Mouse (Mus musculus): ENCODE data around the gene Tmem184b.

Tmem184b gene

DNA sequence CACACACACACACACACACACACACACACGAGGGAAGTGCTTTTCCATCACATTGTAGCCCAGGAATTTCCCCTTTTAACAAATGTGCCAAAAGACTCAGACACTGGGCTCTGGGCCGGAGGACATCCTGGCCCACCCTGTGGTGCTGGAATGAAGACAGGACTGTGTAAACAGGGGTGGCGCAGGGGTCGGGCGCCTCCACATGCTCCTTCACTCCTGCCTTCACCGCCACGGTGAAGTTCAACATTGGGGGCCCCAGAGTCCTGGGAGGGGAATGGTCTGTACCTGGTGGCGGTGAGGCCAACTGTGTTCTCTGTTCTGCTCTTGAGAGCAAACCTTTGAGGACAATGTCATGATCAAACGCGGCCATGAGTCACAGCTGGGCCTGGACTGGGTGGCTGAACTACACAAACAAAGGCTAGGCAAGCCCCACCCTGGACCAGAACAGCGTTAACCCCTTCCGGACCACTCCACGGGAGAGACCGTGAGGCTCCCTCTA, 35.0 kb downstream of the Tmem184b start:
- no peak for DNase-seq (ENCODE audit: low spot score)

DNA sequence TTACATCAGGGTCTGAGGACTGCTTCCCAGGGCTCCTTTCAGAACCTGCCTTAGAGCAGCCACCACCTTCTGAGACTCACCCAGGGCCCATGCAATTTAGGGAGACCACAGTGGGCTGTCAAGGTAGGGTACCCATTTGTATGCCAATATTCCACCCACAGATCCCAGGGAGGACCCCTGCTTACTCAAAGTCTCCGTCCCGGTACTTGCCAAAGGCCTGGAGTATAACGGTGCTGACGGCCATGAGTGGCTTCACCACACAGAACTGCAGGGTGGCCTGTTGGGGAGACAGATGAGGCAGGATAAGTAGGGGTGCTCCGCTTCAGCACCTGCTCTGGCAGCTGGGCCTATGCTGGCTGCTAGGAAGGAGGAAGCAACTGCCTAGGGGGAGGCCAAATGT, 37.0 kb downstream of the Tmem184b start:
- DNase-seq (ENCODE audit: low spot score) = no peak

DNA sequence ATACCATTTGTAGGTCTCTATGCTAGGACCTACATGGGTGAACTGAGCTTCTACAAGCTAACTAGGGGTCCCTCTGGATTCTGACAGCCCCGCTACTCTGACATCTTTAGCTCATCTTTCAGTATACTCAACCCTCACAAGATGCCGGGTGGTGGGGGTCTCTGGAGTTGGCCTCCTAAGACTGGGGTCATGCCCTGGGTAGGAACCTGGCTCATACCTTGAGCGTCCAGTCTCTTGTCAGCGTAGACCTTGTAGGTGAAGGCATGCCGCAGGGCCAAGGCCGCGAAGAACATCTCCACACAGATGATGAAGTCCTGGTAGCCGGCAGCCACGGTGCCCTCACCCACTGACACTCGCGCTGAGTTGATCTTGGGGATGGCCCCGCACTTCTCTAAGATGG, 38.3 kb downstream of the Tmem184b start:
- no peak for DNase-seq (ENCODE audit: low spot score)

DNA sequence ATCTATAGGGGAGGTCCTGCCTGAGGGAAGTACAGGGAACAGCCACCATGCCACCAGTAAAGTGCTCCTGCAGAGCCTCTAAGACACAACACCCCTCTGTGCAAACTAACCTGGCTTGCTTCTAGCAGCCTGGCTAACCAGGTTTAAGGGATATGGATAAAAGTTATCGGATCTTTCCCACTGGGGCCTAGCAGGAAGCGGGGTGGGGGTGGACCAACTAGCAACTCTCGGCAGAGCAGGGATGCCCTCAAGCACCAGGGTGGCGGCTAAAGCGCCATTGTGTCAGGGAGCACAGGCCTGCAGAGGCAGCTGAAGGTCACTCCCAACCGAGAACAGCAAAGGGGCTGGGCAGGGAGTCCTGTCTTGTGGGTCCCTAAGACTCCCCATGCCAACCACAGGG, 39.2 kb downstream of the Tmem184b start:
- DNase-seq (ENCODE audit: low spot score) = no peak

DNA sequence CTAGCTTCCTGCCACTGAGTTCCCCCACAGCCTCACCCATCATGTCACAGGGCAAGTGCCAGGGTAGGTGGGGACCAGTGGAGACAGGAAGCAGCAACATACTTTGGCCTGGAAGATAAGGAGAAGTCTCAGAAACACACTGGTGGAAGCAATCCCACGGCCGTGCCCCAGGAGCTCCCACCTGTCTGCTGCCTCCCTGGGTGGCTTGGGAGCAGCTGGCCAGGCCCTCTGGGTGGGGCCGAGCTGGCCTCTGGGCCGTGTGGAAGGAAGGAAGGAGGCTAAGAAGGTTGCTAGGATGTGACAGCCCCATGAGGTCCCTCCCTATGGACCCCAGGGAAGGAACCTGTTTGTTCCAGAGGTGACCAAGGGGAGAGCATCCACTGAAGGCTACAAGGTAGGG, 42.3 kb downstream of the Tmem184b start:
- no peak for DNase-seq (ENCODE audit: low spot score)

DNA sequence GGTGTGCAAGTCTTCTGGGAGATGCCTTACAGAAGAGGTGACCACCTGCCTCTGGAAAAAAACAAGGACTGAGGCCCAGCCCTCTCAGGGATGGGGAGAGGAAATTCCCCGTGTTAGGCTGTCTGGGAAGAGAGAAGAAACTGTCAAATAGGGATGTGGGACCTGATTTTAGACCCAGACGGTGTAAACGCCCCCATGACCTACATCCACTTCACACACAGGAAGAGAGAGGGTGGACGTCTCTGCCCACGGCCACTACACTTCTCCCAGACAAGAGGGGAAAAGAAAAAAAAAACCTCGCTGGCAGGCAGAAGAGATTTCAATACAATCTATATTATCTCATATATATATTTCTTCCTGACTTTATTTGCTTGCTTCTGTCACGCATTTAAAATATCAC, 43.0 kb downstream of the Tmem184b start:
- DNase-seq (ENCODE audit: low spot score) = no peak

DNA sequence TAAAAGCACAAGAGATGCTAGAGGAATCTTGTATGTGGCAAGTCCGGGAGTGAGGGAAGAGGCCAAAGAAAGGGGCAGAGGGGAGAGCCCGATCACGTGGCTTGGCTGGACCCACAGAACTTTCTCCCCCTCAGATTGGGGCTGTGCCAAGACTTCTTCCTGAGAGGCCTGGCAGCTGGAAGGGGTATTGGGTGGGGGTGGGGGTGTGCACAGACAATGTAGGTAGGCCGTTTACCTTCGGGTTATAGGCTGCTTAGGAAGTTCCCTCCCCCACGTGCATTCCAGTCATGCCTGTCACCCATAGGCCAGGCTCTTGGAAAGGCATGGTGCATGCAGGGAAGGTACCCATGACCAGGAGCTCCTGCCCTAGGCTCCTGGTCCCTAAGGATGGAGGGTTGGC, 43.4 kb downstream of the Tmem184b start:
- DNase-seq (ENCODE audit: low spot score) = no peak

DNA sequence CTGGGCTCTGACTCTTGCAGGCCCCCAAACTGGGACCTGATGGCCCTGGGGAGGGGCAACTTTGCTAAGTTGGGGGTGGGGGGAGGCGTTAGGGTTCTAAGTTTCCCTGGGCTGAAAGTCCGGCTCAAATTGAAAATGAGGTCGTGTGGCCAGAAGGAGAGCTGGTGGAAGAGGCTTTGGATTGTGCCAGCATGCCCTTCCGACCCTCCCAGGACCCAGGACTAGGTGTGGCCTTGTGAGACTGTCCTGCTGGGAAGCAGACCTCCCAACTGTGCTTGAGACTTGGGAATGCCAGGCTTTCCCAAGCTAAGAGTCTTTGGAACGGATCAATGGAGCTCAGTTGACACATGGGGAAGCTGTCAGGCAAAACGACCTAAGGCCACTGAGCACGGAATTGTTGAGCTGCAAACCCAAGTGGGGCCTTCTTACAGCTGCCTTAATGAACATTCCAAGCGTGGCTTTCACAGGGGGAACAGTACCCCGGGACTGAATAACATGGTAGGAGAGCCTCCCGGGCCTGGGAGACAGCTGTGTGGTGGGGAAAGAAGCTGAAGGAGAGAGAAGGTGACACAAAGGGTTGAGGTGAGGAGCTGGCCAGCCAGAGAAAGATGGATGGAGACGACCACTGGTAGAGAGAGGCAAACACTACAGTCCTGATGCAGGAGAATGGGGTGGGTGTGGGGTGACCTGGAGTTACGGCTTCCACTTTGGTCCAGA, 45.2 kb downstream of the Tmem184b start:
- no peak for DNase-seq (ENCODE audit: low spot score)

DNA sequence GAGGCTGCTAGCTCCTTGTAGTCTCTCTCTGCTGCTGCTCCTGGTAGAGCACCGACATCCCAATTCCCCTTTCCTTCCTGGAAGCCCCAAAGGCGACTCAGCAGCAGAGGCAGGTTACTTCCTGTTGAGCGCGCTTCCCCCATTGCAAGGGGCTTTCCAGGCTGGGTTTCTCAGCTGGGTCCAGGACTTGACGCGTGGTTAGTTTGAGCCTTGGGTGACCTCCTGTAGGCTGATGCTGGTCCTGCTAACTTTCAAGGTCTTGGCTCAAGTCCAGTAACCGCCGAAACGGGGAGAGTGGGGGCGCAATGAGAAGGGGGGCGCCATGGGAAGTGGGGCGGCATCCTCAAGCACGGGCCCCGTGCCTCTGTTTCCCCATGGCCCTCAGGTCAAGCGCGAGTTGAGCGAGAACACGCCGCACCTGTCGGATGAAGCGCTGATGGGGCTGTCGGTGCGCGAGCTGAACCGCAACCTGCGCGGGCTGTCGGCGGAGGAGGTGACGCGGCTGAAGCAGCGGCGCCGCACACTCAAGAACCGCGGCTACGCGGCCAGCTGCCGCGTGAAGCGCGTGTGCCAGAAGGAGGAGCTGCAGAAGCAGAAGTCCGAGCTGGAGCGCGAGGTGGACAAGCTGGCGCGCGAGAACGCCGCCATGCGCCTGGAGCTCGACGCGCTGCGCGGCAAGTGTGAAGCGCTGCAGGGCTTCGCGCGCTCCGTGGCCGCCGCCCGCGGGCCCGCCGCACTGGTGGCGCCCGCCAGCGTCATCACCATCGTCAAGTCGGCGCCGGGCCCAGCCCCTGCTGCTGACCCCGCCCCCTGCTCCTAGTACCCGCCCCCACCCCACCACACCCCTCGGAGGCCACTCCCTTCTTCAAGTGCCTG, 46.1 kb downstream of the Tmem184b start:
- peak; percentile 36 for DNase-seq (ENCODE audit: low spot score)

DNA sequence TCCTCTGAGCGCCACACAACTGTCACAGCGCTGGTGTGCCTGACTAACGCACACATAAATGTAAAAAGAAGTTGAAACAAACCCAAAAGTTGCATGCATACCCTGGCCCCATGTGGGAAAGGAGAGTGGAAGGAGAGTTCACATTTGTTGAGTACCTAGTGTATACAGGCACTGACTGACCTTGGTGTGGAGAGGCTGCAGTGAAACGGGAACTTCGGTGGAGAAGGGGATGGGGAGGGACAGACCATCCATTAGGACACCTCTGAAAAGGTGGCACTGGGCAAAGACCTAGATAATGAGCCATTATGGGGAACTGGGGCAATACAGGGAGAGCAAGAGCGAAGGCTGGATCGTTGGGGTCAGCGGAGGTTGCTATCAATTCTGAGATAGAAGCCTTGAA, 46.9 kb downstream of the Tmem184b start:
- DNase-seq (ENCODE audit: low spot score) = no peak

DNA sequence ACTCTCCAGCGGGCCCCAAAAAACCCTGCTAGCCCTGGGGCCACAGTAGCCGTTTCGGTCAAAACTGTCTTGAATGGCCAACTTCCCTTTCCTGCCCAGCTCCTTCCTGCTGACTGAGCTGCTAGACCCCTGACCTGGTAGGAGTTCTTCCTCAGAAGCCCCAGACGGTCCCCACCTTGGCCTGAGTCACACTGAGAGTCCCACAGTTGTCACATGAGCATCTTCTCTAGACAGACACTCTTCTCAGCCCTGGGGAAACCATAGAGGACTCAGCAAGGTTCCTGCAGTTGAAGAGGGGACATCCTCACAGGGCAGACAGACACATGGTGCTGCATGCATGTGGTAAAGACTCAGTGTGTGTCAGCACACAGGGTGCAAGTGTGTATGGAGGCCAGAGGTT, 48.8 kb downstream of the Tmem184b start:
- no peak for DNase-seq (ENCODE audit: low spot score)

DNA sequence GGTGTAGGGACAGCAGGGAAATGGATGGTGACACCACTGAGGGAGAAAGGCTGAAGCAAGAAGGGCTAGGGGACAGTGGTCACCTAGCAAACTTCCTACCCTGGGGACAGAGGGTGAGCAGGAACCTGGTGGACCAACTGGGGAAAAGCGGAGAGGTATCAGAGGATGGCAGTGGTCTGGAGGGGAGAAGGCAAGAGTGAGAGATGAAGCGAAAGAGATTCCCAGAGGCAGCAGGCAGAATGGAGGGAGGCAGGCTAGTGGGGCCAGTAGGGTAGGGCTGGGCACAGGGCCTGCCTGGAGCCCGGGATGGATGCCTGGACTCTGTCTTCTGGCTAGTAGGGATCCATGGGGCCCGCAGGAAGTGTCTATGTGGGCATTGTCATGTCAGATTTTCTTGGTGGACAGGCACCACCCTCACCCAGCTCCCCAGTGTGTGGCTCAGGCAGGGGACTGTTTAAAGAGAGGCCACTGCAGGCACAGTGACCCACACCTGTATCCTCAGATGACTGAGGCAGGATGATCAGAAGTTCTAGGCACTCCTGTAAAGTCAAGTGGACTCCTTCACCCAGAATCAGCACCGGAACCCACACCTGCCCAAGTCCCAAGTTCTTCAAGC, 49.6 kb downstream of the Tmem184b start:
- DNase-seq (ENCODE audit: low spot score) = no peak

DNA sequence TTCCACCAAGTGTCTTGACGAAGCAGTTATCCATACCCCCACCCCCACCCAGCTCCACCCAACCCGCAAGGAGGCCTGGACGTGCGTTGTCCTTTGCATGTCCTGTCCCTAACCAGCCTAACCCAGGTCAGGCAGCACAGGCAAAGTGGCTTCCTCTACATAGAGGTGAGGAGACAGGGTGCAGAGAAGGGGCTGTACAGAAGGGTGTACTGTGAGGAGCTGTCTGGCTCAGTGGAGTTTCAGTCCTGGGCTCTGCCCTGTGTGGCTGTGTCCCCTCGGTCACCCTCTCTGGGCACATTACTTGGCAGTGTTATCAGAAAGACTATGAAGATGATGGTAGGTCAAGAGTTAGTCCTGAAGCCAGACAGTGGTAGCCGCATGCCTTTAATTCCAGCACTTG, 50.9 kb downstream of the Tmem184b start:
- no peak for DNase-seq (ENCODE audit: low spot score)

DNA sequence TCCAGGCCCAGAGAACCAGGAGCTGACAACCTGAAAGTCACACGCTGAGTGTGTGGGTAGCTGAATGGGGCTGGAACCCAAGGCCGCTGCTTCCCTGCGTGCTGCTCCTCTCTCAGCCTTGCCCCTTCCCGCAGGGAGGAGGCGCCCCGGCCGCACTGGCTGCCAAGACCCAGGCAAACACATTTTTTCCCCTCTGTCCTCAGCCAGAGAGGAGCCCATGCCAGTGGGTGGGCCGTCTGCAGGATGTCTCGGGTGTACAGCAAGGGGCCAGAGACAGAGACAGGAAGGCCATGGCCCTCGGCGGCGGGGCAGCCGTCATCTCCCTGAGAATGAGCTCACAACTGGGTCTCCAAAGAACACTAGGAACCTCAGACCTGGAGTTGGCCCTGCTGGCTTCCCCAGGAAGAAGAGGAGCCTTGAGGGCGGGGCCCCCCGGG, 52.0 kb downstream of the Tmem184b start:
- DNase-seq (ENCODE audit: low spot score) = peak; percentile 67

DNA sequence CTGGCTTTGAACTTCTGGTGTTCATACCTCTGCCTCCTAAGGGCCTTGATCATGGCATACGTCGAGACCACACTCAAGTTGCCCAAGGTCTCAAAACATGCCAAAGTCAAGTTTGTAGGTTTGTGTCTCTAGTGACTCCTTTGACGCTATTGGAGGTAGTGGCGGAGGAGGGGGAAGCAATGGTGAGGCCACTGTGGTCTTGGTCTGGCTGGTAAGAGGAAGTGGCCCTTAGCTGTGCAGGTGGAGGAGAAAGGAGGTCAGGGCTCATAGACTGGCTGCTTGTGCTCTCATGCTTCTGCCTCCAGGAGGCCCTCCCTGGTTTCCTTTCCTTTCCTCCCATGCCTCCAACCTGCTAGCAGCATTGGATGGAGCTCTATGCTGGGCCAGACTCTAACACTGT, 52.5 kb downstream of the Tmem184b start:
- DNase-seq (ENCODE audit: low spot score) = no peak

DNA sequence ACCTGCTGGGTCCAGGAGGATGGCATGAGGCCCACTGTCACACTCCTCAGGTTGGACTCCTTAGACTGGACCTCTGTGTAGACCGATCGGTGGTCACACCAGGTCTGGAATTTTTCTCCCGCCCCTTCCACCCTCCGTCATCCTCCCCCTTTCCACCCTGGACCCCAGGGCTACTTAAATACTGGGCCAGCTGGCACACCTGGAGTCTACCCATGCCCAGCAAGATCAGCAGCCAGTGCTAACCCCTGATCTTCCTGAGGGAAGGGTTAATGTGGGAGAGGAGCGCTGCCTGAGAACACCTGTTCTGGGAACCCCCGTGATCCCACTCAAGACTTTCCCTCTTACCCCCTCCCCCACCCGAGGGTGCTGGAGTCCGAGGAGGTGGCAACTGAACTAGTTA, 54.7 kb downstream of the Tmem184b start:
- no peak for DNase-seq (ENCODE audit: low spot score)

DNA sequence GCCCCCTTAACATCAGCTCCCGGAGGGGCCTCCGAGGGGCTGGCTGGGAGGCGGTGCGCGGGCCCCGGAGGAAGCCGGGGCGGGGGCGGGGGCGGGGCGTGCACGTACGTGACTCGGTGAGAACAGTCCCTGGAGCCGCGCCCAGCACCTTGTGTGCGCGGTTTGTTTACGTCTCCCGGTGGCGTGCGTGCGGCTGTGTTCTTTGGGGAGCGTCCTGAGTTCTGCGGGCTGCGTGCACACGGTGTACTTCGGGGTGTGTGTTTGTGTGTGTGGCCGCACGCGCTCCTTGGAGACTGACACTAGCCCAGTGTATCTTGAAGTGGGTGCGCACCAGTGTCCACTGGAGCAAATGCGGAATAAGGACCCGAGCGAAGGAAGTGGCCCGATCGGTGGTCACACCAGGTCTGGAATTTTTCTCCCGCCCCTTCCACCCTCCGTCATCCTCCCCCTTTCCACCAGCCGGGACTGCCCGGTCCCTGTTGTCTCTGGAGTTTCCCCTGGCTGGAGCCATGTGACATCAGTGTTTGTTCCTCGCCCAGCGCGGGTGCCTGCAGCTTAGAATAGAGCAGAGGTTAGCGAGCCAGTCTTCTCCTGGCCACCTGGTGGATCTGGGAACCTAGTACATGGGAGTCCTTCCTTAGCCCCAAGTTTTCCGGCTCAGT, 55.4 kb downstream of the Tmem184b start:
- DNase-seq (ENCODE audit: low spot score) = peak; percentile 38

DNA sequence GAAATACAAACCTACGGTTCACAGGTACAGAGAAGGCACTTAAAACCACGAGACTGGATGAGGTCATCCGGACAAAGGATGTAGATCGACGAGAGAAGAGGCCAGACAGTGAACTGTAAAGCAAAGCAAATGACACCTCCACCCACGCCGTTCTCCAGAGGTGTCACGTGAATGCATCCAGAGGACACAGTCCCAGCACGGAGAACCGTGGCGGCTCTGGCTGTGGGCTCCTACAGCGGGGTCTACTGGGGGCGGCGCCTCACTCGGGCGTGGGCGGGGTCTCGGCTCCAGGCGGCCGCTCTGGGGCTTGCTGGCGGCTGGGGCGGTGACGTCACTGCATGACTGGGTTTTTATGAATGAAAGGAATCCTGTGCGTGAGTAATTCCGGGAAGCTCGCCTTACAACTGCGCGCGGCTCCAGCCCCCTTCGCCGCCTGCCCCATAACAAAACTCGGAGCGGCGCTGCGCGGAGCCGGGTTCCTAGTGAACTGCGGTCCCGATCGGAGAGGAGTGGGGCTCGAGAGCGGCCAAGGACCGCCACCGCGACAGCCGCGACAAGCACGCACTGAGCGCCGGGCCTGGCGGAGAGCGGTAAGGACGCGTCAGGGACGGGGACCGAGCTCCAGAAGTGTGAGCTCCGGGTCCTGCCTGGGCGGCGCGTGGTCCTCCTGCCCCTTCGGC, 56.1 kb downstream of the Tmem184b start:
- DNase-seq (ENCODE audit: low spot score) = peak; percentile 78

DNA sequence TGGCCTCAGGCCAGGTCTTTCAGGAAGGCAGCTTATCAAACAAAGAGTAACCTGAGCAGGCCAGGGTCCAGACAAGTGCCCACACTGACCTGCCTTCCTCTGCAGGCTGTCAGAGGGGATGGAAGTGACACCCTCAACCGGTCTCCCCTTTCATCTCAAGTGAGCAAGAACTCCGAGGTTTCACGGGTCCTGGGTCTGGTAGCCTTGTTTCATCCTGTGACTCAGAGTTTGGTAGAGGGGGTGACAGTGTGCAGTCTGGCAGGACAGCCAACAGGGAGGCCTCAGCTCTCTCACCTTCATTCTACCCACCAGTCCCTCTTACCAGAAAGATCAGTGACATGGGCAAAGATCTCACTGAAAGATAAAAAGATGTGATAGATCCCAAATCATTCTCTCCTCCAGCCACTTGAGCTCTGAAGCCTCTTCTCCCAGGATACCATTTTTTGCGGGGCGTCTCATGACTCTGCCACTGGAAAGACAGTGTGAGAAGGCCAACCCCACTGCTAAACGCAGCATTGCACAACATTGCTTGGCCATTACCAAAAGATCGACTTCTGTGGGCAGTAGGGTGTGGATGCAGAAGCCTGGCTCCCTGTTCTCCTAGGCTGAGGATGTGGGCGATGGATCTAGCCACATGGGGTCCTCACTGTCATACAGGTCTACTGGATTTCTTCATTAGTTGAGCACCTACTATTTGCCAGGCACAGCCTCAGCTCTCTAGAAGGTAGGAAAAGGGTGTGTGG, 57.1 kb downstream of the Tmem184b start, which contains the start of gene Maff:
Maff (plus strand) TSS at position 571 of the 743 bp plus-strand sequence.
- DNase-seq (ENCODE audit: low spot score) = no peak

DNA sequence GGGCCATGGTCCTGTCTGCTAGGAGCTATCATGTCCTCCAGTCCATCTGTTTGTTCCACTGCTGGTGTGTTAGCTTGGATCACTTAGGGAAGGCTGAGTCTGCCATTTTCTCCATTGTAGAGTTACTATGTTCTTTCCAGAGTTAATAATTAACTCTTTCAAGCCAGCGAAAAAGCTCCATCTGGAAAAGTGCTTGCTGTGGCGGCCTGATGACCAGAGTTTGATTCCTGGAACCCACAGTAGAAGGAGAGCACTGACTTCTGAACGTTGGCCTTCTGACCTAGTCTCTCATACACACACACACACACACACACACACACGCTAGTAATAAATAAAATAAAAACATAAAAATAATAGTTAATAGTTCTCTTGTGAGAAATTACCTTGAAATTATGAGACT, 58.7 kb downstream of the Tmem184b start:
- no peak for DNase-seq (ENCODE audit: low spot score)
